Mouse (Mus musculus): ENCODE data around the gene Snx25. TPM values are rescaled to one million over a fixed set of nuclear protein-coding genes. Genes with fewer than 3 reads are reported as not detected.

Gene Snx25
- total RNA-seq, 1 experiment from 2014 or later = 10.9 TPM

DNA sequence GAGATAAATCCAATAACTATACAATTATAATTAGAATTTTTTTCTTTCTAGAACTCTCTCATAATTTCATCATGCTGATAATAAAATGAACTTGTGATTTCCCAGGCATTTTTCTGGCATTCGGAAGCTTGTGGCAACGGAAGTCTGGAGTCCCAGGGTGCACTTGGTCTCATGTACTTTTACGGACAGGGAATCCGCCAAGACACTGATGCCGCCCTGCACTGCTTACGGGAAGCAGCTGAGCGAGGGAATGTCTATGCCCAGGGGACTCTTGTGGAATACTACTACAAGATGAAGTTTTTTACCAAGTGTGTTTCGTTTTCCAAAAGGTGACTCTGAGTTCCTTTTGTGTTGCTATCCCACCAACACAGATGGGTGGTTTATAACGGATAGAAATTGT lies 129.2 kb downstream of the Snx25 start:
- ATAC-seq (replicated peaks; ENCODE audit: low read depth, poor library complexity, severe bottlenecking) = no peak

DNA sequence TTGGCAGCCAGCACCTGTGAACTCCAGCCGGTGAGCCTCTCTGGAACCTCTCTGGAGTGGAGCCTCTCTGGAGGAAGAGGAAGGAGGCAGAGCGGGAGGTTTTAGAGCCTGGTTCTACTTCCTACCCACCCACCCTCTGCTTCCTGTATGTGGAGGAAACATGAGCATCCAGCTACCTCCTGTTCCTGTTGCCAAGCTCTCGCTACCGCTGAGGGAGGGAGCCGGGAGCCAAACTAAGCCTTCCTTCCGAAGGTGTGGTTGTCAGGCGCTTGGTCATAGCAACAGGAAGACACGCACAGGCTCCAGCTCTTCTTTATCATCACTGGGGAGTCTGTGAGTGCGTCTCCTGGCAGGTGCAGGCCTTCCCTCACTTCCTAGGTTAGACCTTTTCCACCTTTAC lies 129.8 kb downstream of the Snx25 start:
- no peak for ATAC-seq (replicated peaks; ENCODE audit: low read depth, poor library complexity, severe bottlenecking)

DNA sequence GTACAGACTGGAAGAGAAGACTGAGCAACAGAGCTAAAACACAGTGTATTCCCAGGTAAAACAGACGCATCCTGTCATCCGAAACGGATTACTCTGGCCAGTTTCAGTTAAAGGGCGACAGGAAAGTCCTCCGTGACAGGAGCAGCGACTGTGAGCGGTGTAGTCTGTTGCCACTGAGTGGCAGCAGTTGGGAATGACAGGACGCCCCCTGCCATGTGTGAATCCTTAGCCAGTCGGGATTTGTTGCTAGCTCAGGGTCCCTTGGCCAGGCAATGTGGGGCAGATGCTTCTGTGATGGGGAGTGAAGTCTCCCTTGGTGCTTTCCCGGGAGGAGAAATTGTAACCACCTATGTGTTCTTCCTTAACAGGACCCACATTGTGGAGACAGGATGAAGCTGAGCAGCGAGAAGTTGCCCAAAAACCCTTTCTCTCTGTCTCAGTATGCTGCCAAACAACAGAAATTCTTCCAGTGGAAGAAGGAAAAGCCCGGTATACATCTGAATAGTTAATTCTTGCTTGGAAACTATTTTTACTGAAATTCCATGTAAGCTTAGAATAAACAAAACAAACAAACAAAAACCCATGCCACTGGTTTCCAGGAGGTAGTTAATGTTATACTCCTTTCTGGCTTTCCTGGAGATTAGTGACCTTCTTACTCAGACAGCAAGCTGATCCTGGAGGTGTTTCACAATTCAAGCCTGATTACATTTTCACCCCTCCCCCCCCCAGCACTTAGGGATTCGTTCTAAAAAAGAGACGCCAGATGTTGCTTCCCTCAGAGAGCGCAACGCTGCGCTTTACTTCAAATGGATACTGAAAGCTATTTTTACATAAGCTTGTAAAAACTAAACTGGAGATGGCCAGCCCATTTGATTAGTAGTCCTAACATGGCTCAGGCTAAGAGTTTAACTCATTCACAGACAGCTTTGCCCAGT lies 140.9 kb downstream of the Snx25 start:
- ATAC-seq (replicated peaks; ENCODE audit: low read depth, poor library complexity, severe bottlenecking) = no peak

DNA sequence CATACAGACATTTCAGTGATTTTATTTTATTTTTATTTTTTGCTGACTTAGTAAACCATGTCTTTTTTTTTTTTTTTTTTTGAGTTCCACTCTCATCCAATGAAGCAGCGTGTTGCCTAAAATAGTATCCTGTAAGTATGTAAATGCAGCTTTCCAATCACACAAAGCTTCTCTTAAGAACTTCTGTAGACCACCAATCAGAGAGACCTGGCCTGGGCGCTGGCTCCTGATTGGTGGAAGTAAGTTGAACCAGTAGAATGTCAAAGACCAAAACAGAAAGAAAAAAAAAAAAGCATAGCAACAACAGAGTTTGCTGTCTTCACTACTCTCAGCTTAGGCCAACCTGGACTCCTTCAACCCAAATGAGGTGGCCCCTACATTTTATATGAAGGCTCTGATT lies 141.7 kb downstream of the Snx25 start:
- no peak for ATAC-seq (replicated peaks; ENCODE audit: low read depth, poor library complexity, severe bottlenecking)

DNA sequence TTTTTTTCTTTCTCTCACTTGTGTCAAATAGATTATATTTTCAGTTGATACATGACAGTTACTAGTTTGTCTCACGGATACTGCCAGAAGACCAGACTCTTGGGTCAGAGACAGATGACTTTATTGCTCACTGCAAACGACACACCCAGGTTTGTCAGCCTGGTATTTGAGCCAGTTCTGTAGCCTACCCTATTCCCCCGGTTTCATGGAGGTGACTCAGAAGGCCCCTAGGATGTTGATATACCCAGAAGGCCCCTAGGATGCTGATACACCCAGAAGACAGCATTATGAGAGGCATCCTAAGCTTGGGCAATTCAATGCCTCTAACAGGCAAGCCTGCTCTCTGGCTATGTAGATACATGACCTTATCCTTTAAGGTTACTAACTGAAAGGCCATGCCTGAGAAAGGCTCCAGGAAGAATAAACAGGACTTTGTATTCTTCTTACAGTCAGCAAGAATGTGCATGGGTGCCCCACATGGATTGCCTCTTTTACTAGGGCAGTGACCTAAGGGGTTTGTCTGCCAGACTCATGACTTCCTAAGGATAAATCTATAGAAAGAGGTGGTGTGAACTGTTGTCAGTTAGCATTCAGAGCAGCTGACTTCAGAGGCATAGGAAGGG lies 144.8 kb downstream of the Snx25 start:
- ATAC-seq (replicated peaks; ENCODE audit: low read depth, poor library complexity, severe bottlenecking) = no peak

DNA sequence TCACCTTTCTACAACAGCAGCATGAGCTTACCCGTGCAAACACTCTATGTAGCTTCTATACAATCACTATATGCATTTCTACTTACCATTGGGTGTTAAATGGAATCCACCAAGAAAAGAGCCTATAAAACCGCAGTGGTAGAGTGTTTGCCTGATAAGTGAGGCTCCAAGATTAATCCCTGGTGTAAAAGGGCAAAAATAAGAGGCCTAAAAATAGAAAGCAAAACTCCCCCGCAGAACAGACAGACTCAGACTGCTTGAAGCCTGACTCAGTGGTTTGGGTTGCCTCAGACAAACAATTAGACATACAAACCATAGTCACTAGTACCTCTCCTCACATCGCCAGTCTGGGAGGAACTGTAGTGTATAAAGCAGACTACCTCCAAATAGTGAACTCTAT lies 146.4 kb downstream of the Snx25 start, which contains the start of gene Ankrd37:
Gene Ankrd37 (minus strand): TSS at position 112 of the 400 bp plus-strand sequence.
- ATAC-seq (replicated peaks; ENCODE audit: low read depth, poor library complexity, severe bottlenecking) = no peak

DNA sequence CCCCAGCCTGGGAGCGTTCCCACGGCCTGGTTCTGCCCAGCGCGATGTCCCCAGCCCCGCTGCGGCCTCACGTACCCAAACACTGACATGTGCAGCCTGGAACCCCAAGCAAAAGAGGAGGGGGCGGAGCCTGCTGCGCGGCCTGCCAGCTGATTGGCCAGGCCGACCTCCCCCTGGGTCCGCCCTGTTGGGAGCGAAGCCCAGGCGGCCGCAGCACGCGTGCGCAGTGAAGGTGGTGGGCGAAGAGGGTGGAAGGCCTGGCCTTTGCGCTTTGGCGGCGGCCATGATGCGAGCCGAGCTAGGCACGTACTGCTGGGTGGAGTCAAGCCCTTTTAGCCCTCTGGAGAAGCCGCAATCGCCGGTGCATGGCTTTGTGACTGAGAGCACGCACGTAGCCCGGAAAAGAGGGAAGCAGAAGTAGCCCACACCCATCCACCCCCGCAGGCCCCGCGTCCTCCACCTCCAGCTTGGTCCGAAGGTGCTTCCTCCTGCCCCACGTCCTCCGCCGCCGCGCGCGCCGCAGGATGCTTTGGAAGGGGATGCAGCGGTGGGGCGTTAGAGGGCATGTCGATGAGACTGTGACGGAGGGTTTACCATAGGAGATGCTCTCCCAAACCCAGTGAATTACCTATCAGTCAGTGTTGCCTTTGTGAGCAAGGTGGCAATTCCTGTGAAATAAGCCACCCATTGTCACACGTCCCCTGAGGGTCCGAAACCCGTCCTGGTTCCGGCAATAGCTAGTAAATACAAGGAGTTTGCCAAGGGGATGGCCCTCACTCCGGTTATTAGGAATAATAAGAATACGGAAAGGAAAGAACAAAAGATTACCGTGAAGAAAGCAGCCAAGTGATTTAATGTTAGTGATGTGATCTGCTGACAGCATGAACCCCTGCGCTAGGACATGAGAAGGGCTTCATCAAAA lies 151.9 kb downstream of the Snx25 start:
- ATAC-seq (replicated peaks; ENCODE audit: low read depth, poor library complexity, severe bottlenecking) = peak; percentile 96

DNA sequence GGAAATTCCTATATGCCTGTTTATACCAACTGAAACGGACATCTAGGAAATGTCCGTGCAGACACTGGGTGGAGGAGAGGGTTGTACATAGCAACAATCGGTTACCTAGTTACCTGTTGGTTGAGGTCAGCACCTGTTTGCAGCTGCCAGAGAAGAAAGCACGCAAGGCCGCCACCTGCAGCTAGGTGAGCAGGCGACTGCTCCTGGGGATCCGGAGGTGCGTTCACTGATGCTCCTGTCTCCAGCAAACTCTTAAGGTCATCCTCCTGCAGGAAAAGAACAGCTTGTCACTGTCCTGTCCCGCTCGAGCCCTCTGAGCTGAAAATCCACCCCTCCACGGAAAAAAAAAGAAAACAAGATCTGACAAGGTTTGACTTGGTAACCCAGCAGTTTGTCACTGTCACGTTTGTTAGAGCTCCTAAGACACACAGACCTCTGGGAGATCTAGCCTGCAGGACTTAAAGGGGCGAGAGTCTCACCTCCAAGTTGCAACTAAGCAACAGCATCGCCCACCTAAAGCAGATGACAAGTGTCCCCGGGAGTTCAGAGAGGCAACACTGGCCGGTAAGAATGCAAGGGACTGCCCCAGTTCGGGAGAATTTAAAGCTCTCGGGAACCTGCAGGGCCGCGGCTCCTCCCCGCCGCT lies 152.7 kb downstream of the Snx25 start, which contains the start of gene Lrp2bp:
Gene Lrp2bp (plus strand): TSS at position 166 of the 646 bp plus-strand sequence.
- no peak for ATAC-seq (replicated peaks; ENCODE audit: low read depth, poor library complexity, severe bottlenecking)

DNA sequence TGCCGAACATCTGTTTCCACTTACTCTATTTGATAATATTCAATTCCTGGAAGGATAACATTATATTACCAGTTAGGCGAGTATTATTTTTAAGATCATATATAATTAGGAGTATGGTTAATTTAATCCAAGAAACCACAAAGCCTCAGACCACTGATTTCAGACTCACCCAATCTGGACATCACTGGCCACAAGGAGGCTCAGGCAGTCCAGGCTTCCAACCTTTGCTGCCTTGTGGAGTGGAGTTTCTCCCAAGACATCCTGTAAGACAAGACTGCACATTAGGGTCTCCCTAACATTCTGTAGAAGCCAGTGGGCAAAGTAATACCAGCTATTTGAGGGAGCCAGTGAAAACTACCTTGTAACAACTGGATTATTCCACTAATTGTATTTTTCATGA lies 153.7 kb downstream of the Snx25 start:
- no peak for ATAC-seq (replicated peaks; ENCODE audit: low read depth, poor library complexity, severe bottlenecking)

DNA sequence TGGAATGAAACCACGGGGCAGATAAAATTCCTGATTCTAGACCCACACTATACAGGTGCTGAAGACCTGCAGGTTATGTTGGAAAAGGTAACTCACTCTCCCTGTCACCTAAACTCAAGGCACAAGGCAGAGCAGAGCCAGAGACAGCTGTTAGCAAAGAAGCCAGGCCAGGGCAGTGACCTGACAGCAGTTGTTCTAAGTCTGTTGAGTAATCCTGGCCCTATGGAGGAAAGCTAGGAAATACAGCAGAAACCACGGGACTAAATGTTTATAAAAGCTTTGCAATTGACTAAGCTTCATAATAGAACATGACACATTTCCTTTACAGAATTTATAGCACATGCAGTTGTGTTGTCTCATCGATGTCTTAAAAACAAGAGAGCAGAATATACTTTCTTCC lies 156.4 kb downstream of the Snx25 start:
- ATAC-seq (replicated peaks; ENCODE audit: low read depth, poor library complexity, severe bottlenecking) = no peak

DNA sequence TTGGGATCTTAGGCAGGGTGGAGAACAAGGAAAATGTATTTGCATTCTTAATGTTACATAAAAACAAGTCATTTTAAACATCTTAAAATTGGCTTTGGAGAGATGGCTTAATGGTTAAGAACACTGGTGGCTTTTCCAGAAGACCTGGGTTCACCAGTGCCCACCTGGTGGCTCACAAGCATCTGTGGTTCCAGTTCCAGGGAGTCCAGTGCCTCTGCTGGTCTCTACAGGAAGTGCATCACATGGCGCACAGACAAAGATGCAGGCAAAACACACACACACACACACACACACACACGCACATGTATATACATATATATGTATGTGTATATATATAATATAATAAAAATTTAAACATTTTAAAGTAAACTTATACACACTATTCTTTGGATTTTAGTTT lies 157.8 kb downstream of the Snx25 start:
- peak; percentile 51; the same call in 1 of the 2 replicates for ATAC-seq (replicated peaks; ENCODE audit: low read depth, poor library complexity, severe bottlenecking)

DNA sequence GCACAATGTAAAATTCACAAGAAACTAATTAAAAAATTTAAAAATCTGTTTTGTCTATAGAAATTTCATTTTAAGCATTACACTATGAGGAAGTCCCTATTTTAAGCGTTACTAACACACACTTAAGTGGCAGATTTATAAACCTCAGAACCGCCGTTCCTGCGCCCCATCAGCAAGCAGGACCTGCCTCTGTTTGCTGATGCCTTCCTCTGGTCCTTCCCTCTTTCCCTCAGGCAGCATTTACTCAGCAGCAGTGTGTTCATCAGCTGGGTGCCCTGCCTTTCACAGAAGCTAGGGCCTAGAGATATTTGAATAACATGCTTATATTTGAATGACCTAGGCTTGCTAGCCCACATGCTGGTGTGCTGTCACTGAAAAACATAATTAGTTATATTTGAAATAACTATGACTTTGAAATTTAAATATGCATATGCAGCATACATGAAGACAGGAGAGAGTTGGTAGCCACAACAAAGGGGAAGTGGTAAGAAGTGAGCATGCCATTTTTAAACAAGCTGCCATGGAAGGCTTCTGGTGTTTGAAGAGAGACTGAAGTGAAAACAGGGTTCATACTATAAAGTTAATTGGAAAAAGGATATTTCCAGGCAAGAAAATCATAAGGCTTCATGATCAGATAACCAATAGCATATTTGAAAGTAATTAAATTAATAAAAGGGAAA lies 161.2 kb downstream of the Snx25 start:
- ATAC-seq (replicated peaks; ENCODE audit: low read depth, poor library complexity, severe bottlenecking) = peak; percentile 77

DNA sequence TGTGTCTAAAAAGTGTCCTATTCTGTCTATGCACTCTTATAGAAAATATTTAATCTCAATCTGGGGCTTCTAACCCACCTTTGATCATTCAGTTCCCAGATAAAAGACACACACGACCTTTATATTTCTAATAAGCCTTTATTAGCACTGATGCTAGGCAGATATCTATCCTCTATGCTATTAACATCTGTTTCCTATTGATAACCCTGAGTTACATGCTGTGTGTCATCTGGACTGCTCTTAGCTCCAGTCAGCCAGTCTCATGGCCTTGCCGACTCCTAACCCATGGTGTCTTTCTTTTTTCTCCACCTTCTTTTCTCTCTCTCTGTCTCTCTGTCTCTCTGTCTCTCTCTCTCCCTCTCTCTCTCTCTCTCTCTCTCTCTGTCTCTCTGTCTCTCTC lies 163.8 kb downstream of the Snx25 start:
- no peak for ATAC-seq (replicated peaks; ENCODE audit: low read depth, poor library complexity, severe bottlenecking)

DNA sequence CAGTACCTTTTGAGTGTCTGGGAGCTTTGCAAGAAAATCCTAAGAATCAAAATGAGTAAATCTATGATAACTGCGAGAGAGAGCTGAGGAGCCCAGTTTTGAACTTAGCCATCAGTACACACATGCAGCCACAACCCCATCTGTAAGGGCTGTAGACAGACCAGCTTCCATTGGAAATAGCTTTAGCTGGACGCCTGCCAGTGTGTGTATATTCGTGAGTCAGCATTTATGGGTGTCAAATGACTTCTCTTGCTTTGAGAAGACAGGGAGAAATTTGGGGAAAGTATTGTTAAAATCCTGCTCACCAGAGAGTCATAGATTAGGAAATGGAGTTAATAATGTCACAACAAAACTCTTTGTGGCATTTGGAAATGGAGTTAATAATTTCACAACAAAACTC lies 165.3 kb downstream of the Snx25 start:
- ATAC-seq (replicated peaks; ENCODE audit: low read depth, poor library complexity, severe bottlenecking) = no peak

Other genes with a start within 250 kb of the Snx25 start
- gene Ccdc110, start 217.5 kb downstream of the Snx25 start, total RNA-seq (2017) = not detected in 2 replicates
- gene 1700029J07Rik, start 176.9 kb downstream of the Snx25 start, total RNA-seq (2017) = 1.1 and 3.2 TPM in 2 replicates
- gene Ufsp2, start 176.6 kb downstream of the Snx25 start, total RNA-seq (2017) = 108 and 143 TPM in 2 replicates
- gene Lrp2bp, start 152.9 kb downstream of the Snx25 start, total RNA-seq (2017) = 0.05 TPM in 1 of 2 replicates, not detected in the other
- 2.2 and 8.3 TPM in 2 replicates for gene Ankrd37, start 146.5 kb downstream of the Snx25 start, total RNA-seq (2017)
- 29.2 and 40.7 TPM in 2 replicates for gene Cfap97, start 388 bp downstream of the Snx25 start, total RNA-seq (2017)
- gene Slc25a4, start 59.1 kb upstream of the Snx25 start, total RNA-seq (2017) = 159 and 178 TPM in 2 replicates
- gene Helt, start 142.5 kb upstream of the Snx25 start, total RNA-seq (2017) = not detected in 2 replicates